Mouse (Mus musculus) bone marrow, adult 2 months (tissue): Measurements from ENCODE around the gene Mical2.

ENCODE experiments used
- CTCF ChIP-seq: fragments of 200-500 bp; IDR thresholded peaks from 2 replicates; pipeline ENCODE4 v1.5.1; 2011; ENCODE audit warnings: low read length, control low read depth; ENCODE audit not compliant: control insufficient read depth, insufficient read depth
- POLR2A ChIP-seq: fragments of 200-500 bp; IDR thresholded peaks from 2 replicates; pipeline ENCODE4 v1.6.1; 2011; ENCODE audit warnings: low read depth, mild to moderate bottlenecking, control low read depth, low read length, borderline replicate concordance; ENCODE audit not compliant: control insufficient read depth

DNA sequence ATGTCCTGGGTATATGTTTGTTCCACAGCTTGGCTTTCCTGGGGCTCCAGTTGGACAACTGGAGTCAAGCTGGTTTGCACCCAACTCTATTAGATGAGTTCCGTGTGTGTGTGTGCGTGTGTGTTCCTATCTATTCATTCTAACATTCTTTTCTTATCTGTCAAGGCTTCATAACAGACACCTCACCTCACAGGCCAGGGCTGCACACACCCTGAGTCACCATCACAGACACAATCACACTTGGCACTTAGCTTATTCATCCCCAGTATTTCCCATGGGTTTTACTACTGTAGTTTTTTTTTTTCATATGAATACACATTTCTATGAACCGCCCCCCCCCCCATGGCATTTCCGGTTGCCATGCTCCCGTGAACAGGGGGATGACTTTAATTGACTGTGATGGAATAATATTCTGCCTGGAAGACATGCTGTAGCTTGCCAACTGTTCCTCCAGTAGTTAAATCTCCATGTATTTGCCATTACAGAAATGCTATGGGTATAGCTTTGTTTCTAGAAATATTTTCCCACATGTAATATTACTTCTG lies 230.0 kb downstream of the Mical2 start:
- TF ChIP-seq CTCF = no peak
- TF ChIP-seq POLR2A = no peak
